Mouse (Mus musculus): ENCODE measurements around the gene Amn1.

The Amn1 gene

DNA sequence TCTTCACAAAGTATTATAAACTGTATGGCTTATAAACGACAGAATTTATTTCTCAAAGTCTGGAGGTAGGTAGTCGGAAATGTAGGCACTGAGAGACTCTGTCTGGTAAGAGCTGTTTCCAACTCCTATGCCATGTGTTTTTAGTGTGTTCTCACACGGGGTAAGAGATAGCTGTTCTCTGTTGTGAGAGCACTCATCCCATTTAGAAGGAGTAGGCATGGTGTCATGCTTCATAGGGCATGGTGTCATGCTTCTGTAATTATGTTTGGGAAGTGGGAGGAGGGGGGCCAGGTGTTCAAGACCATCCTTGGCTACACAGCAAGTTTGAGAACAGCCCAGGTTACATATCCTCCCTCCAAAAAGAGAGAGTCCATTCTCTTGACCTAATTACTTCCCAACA lies 80.9 kb downstream of the Amn1 start:
- no peak for DNase-seq (ENCODE audit: low spot score)
